Mouse (Mus musculus) layer of hippocampus, postnatal 14 days (tissue): ENCODE results near the gene Spryd3. TPM values are rescaled to one million over a fixed set of nuclear protein-coding genes. Genes with fewer than 3 reads are reported as not detected.
A peak's percentile ranks its signal among the peaks of the same experiment; 100 is the strongest.

Experiments
- DNase-seq, 2 experiments: peaks; one replicate each; pipeline ENCODE4 v3.0.0; 2021 to 2022; ENCODE audit warnings: low spot score in 2 of 2, mixed read lengths in 1 of 2
- total RNA-seq, 2 experiments: library from RNA; stranded (reverse); gene quantifications; 2 replicates each; pipeline ENCODE4 v1.2.3; 2021

Gene Spryd3
- total RNA-seq, 2 experiments from 2014 or later: 163 to 164 TPM

- peak; percentile 98 to 99 for DNase-seq
These were observed 62.4 kb downstream of the Spryd3 start, which contains the start of gene Eif4b for GRCm38 (mm10) chr15:102073559-102074069. Eif4b (plus strand) TSS chr15:102073773.

- no peak for DNase-seq
These were observed 63.0 kb downstream of the Spryd3 start for GRCm38 (mm10) chr15:102072963-102073558.

- DNase-seq: no peak
These were observed 65.3 kb downstream of the Spryd3 start for GRCm38 (mm10) chr15:102070476-102071467.

Other genes with a start within 250 kb of the Spryd3 start
- not detected for gene Krt76, start 243.3 kb downstream of the Spryd3 start, total RNA-seq
- gene Krt4, start 211.5 kb downstream of the Spryd3 start, total RNA-seq: not detected
- under 1 TPM in 1 of 2 experiments, not detected in 1; 0.44 TPM for gene Krt79, start 195.9 kb downstream of the Spryd3 start, total RNA-seq
- not detected for gene Krt78, start 181.9 kb downstream of the Spryd3 start, total RNA-seq
- 1 to 10 TPM in 1 of 2 experiments, under 1 TPM in 1; 0.31 to 1.6 TPM for gene Krt8, start 131.8 kb downstream of the Spryd3 start, total RNA-seq
- 1 to 10 TPM in 1 of 2 experiments, under 1 TPM in 1; 0.45 to 3.4 TPM for gene Krt18, start 108.1 kb downstream of the Spryd3 start, total RNA-seq
- gene Eif4b, start 62.5 kb downstream of the Spryd3 start, total RNA-seq: 100 to 1,000 TPM; 179 to 184 TPM
- gene Tns2, start 35.8 kb downstream of the Spryd3 start, total RNA-seq: 10 to 100 TPM; 10.0 to 15.8 TPM
- 1 to 10 TPM; 3.0 to 4.0 TPM for gene Igfbp6, start 8.1 kb upstream of the Spryd3 start, total RNA-seq
- gene Soat2, start 14.3 kb upstream of the Spryd3 start, total RNA-seq: not detected
- 10 to 100 TPM; 69.8 to 76.3 TPM for gene Zfp740, start 67.0 kb upstream of the Spryd3 start, total RNA-seq
- 10 to 100 TPM; 40.5 to 42.4 TPM for gene Csad, start 68.5 kb upstream of the Spryd3 start, total RNA-seq
- 1 to 10 TPM; 2.1 to 4.2 TPM for gene Itgb7, start 95.7 kb upstream of the Spryd3 start, total RNA-seq
- gene Rarg, start 121.3 kb upstream of the Spryd3 start, total RNA-seq: 10 to 100 TPM in 1 of 2 experiments, 1 to 10 TPM in 1; 8.8 to 11.2 TPM
- gene Gm9918, start 134.3 kb upstream of the Spryd3 start, total RNA-seq: not detected
- gene Mfsd5, start 143.2 kb upstream of the Spryd3 start, total RNA-seq: 10 to 100 TPM; 34.1 to 36.0 TPM
- gene Espl1, start 160.0 kb upstream of the Spryd3 start, total RNA-seq: 1 to 10 TPM; 1.6 to 1.7 TPM
- gene Pfdn5, start 189.9 kb upstream of the Spryd3 start, total RNA-seq: 100 to 1,000 TPM; 317 to 334 TPM
- gene Myg1, start 195.5 kb upstream of the Spryd3 start, total RNA-seq: 10 to 100 TPM; 51.8 to 61.3 TPM
- gene Aaas, start 214.5 kb upstream of the Spryd3 start, total RNA-seq: 10 to 100 TPM; 25.5 to 27.7 TPM
- under 1 TPM; 0.69 to 0.90 TPM for gene Sp7, start 230.9 kb upstream of the Spryd3 start, total RNA-seq